Mouse (Mus musculus) heart, postnatal 4 days (tissue): ENCODE results near the gene Rpl3l. TPM values are rescaled to one million over a fixed set of nuclear protein-coding genes. Genes with fewer than 3 reads are reported as not detected.
"Not testable (repeated sequence)": the region's sequence is repeated elsewhere in the genome, so short reads cannot be mapped to it uniquely, and the experiment has no call there.

Experiments used
- DNase-seq: peaks from one replicate; pipeline ENCODE4 v3.0.0; 2021
- total RNA-seq, 2 experiments: library from RNA; stranded (reverse); gene quantifications; 2 replicates each; pipeline ENCODE4 v1.2.3; 2021

The Rpl3l gene
- 10 to 100 TPM; 19.5 TPM for total RNA-seq

- DNase-seq = peak; percentile 37
These were observed at the start of gene Rpl3l for GRCm38 (mm10) chr17:24727618-24728017. Rpl3l (plus strand) TSS chr17:24727820.

GRCm38 (mm10) chr17:24686514-24686913, 41.1 kb upstream of the Rpl3l start:
- DNase-seq = peak; percentile 39

- peak; percentile 45 for DNase-seq
These were observed 40.4 kb upstream of the Rpl3l start for GRCm38 (mm10) chr17:24687146-24687595.

DNA sequence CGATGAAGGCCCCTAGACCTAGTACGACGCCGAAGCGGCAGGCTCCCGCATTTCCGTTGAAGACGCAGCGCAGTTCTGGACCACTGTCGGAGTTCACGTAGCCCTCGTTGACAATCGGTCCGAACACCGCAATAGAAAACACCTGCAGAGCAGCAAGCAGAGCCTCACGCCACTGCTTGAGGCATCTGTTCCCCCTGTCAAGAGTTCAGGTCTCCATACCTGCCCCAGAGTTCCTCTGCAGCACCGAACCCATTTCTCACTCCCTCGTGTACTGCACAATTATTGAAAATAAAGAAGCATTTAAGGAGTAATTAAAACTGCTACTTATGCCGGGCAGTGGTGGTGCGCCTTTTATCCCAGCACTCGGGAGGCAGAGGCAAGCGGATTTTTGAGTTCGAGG, 40.0 kb upstream of the Rpl3l start:
- no peak for DNase-seq

- no peak for DNase-seq
These were observed 38.2 kb upstream of the Rpl3l start, which contains the start of gene Syngr3 for GRCm38 (mm10) chr17:24689251-24690081. Syngr3 (minus strand) TSS chr17:24689955.

DNA sequence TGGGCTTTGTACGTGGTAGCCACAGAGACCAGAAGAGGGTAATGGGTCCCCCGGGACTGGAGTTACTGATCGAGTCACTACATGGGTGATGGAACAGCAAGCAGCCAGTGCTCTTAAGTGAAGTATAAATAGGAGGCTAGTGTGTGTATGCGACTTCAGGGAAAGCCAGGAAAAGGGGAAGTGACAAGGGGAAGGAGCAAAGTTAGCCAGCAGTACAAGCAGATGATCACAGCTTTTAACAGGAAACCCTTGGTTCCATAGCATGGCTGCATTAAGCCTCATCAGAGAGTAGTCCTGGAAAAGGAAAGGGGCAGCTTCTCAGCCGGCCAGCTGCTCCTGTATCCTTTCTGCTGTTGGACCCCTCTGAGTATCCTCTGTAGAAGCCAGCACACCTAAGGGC, 35.2 kb upstream of the Rpl3l start:
- no peak for DNase-seq

DNA sequence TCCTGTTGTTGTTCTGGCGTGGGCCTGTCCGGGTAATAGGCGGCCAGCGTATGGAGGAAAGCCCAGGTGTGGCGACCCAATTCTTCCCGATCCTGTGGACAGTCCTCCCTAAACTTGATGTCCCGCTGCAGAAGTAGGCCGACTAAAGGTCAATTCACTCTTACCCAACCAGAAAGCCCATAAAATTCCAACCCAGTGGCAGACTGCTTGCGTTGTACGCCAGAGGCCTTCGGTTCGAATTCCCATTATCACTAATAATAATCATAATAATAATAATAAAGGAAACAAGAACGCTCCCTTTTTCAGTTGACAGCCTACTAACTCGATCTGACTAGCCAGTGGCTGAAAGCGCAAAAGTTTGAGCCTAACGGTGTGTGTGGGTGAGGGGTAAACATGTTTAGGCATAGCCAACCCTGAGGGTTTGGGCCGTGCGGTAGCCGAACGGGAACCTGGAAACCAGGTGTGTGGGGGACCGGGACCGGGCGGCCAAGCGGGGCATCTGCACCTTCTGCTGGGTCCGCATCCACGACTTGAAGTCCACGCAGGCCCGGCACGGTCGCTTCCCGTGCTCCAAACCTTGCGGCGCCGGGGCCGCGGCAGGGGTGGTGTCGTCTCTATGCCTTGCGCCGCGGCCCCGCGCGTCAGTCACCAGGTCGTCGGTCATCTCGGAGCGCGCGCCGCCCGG, 32.2 kb upstream of the Rpl3l start:
- no peak for DNase-seq

DNA sequence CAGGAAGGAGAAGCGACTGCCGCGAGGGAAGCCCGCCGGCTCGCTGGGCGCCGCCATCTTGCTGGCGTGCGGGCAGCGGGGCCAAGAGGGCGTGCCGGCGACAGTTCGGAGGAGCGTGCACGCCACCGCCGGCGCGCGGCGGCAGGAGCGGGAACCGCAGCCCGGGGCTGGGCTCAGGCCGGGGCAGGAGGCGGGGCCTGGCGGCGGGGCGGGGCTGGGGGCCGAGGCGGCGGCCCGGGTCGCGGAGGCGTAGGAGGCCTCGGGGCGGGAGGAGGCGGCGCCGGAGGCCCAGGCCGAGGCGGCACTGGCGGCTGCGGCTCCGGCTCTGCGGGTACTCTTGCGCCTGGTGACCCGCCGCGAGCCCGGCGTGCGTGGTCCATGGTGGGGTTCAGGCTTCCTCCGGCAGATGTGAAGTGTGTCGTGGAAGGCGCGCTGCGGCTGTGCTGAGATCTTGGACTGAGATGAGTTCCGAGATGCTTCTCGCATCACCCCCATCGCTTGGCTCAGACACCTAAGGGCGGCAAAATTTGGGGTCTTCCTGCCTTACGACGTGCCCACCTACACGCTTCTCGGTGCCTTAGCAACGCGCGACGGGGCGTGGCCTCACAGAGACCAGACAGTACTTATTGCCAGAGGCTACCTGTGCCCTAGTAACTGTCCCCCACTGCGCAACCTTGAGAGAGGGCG, 31.5 kb upstream of the Rpl3l start, which contains the start of the genes Gfer and Noxo1:
TSS of gene Gfer (minus strand) at position 146 of the 687 bp plus-strand sequence.
TSS of gene Noxo1 (plus strand) at position 224 of the 687 bp plus-strand sequence.
- DNase-seq = peak; percentile 93

GRCm38 (mm10) chr17:24697985-24698384, 29.6 kb upstream of the Rpl3l start:
- DNase-seq = no peak

GRCm38 (mm10) chr17:24698715-24699114, 28.9 kb upstream of the Rpl3l start:
- no peak for DNase-seq

DNA sequence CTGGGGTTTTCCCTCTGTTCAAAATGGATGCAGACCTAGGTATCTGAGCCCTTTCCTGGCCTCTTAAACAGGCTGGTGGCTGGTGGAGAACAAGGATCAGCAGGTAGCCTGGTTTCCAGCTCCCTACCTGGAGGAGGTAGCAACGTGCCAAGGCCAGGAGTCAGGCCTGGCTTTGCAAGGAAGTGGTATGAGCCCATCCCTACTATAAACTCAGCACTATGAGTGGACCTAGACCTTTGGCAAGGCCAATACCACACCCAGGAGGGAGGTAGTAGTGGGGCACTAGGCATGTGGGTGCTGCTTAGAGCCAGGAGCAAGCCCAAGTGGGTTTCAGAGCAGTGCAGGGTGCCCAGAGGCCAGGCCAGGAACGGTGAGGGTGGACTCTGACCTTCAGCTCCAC, 28.1 kb upstream of the Rpl3l start:
- DNase-seq = no peak

- DNase-seq = no peak
These were observed 26.4 kb upstream of the Rpl3l start for GRCm38 (mm10) chr17:24701251-24701650.

DNA sequence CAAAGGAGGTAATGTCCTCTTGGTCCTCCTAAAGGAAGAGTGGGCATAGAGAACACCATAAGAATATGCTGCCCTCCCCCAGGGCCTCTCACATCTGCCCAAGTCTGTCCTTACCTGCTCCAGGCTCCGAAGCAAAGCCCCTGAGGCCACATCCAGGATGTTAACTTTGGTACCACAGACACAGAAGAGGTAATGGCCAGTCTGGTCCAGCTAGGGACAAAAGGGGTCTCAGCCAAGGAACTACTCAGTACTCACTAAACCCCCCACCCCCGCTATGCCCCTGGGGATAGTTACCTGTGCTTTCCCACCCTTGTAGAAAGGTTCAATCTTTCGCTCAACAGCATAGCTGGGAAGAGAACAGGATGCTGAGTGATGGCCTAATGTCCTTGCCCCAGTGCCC, 21.8 kb upstream of the Rpl3l start:
- no peak for DNase-seq

GRCm38 (mm10) chr17:24706982-24707800, 20.4 kb upstream of the Rpl3l start, which contains the start of gene Tbl3:
Tbl3 (minus strand) TSS chr17:24707660.
- DNase-seq = peak; percentile 96

DNA sequence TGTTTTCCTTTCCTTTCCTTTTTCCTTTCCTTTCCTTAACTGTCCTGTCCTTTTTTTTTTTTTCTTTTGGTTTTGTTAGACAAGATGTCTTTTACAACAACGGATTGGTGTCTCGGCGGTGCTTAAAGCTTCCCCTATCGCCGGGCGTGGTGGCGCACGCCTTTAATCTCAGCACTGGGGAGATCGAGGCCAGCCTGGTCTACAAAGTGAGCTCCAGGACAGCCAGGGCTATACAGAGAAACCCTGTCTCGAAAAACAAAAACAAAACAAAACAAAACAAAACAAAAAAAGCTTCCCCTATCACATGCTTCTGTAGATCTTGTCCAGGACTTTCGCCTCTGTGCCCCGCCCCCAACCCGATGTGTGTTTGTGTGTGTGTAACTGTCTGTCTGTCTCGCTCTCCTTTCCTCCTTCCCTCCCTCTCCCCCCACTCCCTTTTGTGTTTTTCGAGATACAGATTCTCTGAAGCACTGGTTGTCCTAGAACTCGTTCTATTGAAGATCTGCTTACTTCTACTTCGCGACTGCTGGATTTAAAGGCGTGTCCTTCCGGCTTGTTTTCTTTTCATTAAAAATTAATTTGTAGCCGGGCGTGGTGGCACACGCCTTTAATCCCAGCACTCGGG, 19.7 kb upstream of the Rpl3l start:
- DNase-seq = no peak

DNA sequence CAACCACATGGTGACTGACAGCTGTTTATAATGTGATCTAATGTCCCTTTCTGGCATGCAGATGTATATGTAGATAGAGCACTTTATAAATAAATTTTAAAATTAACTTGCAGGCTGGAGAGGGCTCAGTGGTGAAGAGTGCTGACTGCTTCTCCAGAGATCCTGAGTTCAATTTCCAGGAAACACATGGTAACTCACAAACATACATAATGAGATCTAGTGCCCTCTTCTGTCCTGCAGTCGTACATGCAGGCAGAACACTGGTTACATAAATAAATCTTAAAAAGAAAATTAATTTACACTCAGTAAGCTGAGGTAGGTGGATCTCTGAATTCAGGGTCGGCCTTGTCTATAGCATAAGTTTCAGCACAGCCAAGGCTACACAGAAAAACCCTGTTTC, 19.0 kb upstream of the Rpl3l start:
- no peak for DNase-seq

DNA sequence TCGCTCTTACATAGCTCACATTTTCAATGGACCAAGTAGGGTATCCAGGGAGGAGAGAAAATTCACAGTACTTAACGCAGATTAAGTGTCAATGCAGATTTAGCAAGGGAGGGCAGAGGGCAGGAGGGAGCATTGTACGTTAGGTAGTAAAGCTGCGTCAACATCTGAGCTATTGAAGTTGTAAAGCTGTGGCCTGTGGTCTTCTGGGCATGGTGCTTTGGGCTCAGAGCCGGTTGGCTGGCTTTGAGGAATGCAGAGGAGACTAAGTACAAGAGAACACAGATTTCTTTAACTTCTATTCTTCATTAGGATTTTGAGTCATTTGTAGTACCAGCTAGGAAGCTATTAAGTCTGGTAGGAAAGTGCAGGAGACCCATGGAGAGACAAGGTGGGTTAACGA, 12.1 kb upstream of the Rpl3l start:
- DNase-seq = no peak

DNA sequence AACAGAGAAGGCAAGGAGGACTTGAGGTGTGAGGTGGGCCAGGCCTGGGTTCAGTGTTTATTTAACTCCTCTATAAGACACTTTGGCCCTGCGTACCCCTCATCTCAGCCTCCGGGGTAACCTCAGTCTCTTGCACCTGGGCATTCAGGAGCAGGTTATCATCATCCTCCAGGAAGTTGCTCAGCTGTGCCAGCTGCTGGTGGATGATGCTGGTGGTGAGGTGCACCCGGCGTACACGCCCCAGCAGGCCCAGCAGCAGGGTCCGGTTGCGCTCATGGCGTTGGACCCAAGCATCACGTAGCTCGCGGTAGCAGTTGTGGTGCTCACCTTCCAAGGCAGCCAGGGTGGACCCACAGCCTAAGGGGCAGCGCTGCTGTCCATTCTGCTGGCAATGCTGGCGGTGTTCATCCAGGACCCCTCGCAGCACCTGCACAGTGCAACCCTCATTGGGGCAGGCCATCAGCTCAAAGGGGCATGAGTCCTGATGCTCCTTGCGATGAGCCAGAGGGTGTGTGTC, 11.4 kb upstream of the Rpl3l start:
- DNase-seq = no peak

DNA sequence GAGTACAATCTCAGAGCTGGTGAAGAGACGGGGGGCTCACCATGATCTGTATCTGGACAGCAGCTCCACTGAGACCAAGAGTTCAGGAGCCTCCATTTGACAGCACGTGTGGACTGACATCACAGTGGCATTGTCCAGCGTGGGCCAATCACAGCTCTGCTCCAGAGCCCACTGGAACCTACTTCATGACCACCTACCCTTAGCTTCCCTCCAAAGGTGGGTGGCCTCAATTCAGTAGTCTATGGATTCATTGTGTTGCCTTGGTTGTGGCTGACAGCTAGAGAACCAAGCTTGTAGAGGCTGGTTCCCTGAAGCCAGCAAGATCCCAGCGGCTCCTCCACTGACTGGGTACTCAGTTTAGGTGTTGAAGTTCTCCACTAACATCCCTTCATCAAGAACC, 9.7 kb upstream of the Rpl3l start, which contains the start of the genes Rnf151 and Rps2:
TSS of gene Rnf151 (minus strand) at position 121 of the 400 bp plus-strand sequence.
TSS of gene Rps2 (plus strand) at position 174 of the 400 bp plus-strand sequence.
- DNase-seq = no peak

DNA sequence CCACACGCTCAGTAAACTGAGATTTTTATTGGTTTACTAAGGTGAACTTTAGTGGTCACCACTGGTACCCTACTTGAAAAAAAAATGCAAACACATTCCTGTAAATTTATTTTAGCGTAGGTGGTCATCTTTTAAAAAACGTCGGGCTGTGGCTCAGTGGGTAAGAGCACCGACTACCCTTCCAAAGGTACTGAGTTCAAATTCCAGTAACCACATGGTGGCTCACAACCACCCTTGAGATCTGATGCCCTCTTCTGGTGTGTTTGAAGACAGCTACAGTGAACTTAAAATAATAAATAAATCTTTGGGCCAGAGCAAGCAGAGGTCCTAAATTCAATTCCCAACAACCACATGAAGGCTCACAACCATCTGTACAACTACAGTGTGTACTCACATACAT, 8.7 kb upstream of the Rpl3l start:
- not testable (repeated sequence) for DNase-seq
